Comparison of ENCODE assay signal across 9 mouse cellular contexts in genomic region chr9:78395244-78395629, GRCm38 (mm10). TPM values are rescaled to one million over a fixed set of nuclear protein-coding genes. Genes with fewer than 3 reads are reported as not detected.
DNase-seq lines count a peak whose midpoint lies in the region; ATAC-seq and TF ChIP-seq lines count a peak whose summit lies in the region.
"Had no signal": no experiment of that assay in that cellular context is flagged by ENCODE, and none has a peak within 500 bp of the region (broad histone marks: within the 10 kb centered on the region; RNA-seq: fewer than 3 reads in every experiment).

No protein-coding gene starts in this region.

- peaks cover 12% of the 10 kb centered on the region for H3K27me3 ChIP-seq in spleen, adult 2 months (ENCODE audit: control insufficient read depth, insufficient read depth, low read length)
- H3K27me3 ChIP-seq in forebrain, postnatal 0 days (ENCODE audit: insufficient read depth, low read length) = peaks cover 44% of the 10 kb centered on the region
- H3K27me3 ChIP-seq in liver, embryonic 12.5 days (replicated peaks) = peaks cover 90% of the 10 kb centered on the region
- peaks cover 34% of the 10 kb centered on the region for H3K27me3 ChIP-seq in stomach, embryonic 16.5 days (ENCODE audit: control insufficient read depth, insufficient read depth, low read length)

- H3K4me3 ChIP-seq in spleen, adult 2 months (ENCODE audit: extremely low read depth, insufficient read depth, insufficient read length) = peak overlapping the region; percentile 58; the same call in 1 of the 2 replicates
- peak overlapping the region; percentile 37 for H3K4me3 ChIP-seq in forebrain, postnatal 0 days (ENCODE audit: low read depth, low read length)
- H3K4me3 ChIP-seq in liver, embryonic 12.5 days = peak overlapping the region; percentile 45
- H3K4me3 ChIP-seq in stomach, embryonic 16.5 days (replicated peaks; ENCODE audit: low read length) = peak overlapping the region; percentile 49

- TF ChIP-seq POLR2A in spleen, adult 2 months (IDR thresholded peaks at IDR 0.05; ENCODE audit: low read depth, low read length) = no peak

- ATAC-seq in forebrain, postnatal 0 days = no peak; the same call in 1 of the 2 replicates
- ATAC-seq in liver, embryonic 12.5 days = no peak
- ATAC-seq in stomach, embryonic 16.5 days (ENCODE audit: insufficient read depth, low FRiP score) = no peak

- no peak for DNase-seq in spleen, adult 2 months (ENCODE audit: low read depth in 1 of 2, low spot score in 2 of 2)
- no peak for DNase-seq in spleen, adult 12 weeks (ENCODE audit: low spot score)
- no peak for DNase-seq in forebrain, postnatal 0 days
- DNase-seq in cerebellum, adult 8-10 months = no peak
- DNase-seq in spleen, postnatal 36 days (ENCODE audit: low spot score in 2 of 2) = no peak

- H3K27ac ChIP-seq in spleen, adult 2 months (ENCODE audit: insufficient read depth, low read length) = no peak overlapping the region
- H3K27ac ChIP-seq in forebrain, postnatal 0 days (ENCODE audit: low read depth, low read length) = no peak overlapping the region
- H3K27ac ChIP-seq in liver, embryonic 12.5 days = no peak overlapping the region
- no peak overlapping the region for H3K27ac ChIP-seq in stomach, embryonic 16.5 days (ENCODE audit: low read length)
- H3K27ac ChIP-seq: liver, embryonic 14.5 days had no signal

- WGBS in spleen, adult 2 months = 40% methylated on average over 11 of the region's 11 CpGs
- WGBS in forebrain, postnatal 0 days = 38% methylated on average over 11 of the region's 11 CpGs
- 27% methylated on average over 11 of the region's 11 CpGs for WGBS in liver, embryonic 12.5 days (ENCODE audit: insufficient replicate concordance)
- WGBS in stomach, embryonic 16.5 days = 30% methylated on average over 11 of the region's 11 CpGs

- H3K4me2 ChIP-seq in forebrain, postnatal 0 days (ENCODE audit: low read depth) = peak overlapping the region; percentile 49
- H3K4me2 ChIP-seq in liver, embryonic 12.5 days = peak overlapping the region; percentile 59
- H3K4me2 ChIP-seq in stomach, embryonic 16.5 days (ENCODE audit: low read depth, low read length) = peak overlapping the region; percentile 70

- no peak overlapping the region for H3K9ac ChIP-seq in forebrain, postnatal 0 days
- no peak overlapping the region for H3K9ac ChIP-seq in liver, embryonic 12.5 days
- no peak overlapping the region for H3K9ac ChIP-seq in stomach, embryonic 16.5 days (ENCODE audit: low read length)
- H3K9ac ChIP-seq: liver, embryonic 14.5 days had no signal

- peaks cover 8% of the 10 kb centered on the region for H3K4me1 ChIP-seq in spleen, adult 2 months (ENCODE audit: control insufficient read depth, insufficient read depth, insufficient read length)
- no peaks in the 10 kb centered on the region for H3K4me1 ChIP-seq in forebrain, postnatal 0 days (ENCODE audit: insufficient read depth)
- H3K4me1 ChIP-seq in liver, embryonic 12.5 days = peaks cover 10% of the 10 kb centered on the region
- H3K4me1 ChIP-seq in stomach, embryonic 16.5 days (ENCODE audit: control insufficient read depth, insufficient read depth, low read length) = peaks cover 4% of the 10 kb centered on the region

- no peak for TF ChIP-seq CTCF in spleen, adult 2 months (IDR thresholded peaks at IDR 0.05; ENCODE audit: extremely low read depth, insufficient read depth, insufficient read length, insufficient replicate concordance)
- no peak for TF ChIP-seq CTCF in forebrain, postnatal 0 days (IDR thresholded peaks at IDR 0.05; ENCODE audit: low read depth)

- H3K9me3 ChIP-seq in forebrain, postnatal 0 days (ENCODE audit: low read length) = no peaks in the 10 kb centered on the region
- no peaks in the 10 kb centered on the region for H3K9me3 ChIP-seq in liver, embryonic 12.5 days (replicated peaks)
- no peaks in the 10 kb centered on the region for H3K9me3 ChIP-seq in stomach, embryonic 16.5 days (replicated peaks; ENCODE audit: control insufficient read depth, low read length)

- no peaks in the 10 kb centered on the region for H3K36me3 ChIP-seq in spleen, adult 2 months (ENCODE audit: control insufficient read depth, insufficient read depth, low read length)
- no peaks in the 10 kb centered on the region for H3K36me3 ChIP-seq in forebrain, postnatal 0 days (ENCODE audit: insufficient read depth)
- no peaks in the 10 kb centered on the region for H3K36me3 ChIP-seq in liver, embryonic 12.5 days
- no peaks in the 10 kb centered on the region for H3K36me3 ChIP-seq in stomach, embryonic 16.5 days (ENCODE audit: control insufficient read depth, insufficient read depth, low read length)

RNA-seq across cellular contexts. Expression of gene Ddx43, which starts 0.3 kb away (rescaled TPM):
- 0.12 and 0.15 TPM in 2 replicates for polyA plus RNA-seq in spleen, adult 2 months (2012; rRNA removed)
- total RNA-seq in forebrain, postnatal 0 days (2014; rRNA removed) = 0.33 and 0.85 TPM in 2 replicates
- 0.23 and 0.29 TPM in 2 replicates for polyA plus RNA-seq in forebrain, postnatal 0 days (2015; fragmentation: Nextera tagmentation; extraction: Ambion mirVana)
- polyA plus RNA-seq in liver, embryonic 12.5 days (2016; fragmentation: Nextera tagmentation; extraction: Ambion mirVana) = not detected in 2 replicates
- polyA plus RNA-seq in stomach, embryonic 16.5 days (2015; fragmentation: Nextera tagmentation; extraction: Ambion mirVana) = 0.14 and 0.15 TPM in 2 replicates
- polyA plus RNA-seq: gonadal fat pad, adult 2 months had no signal

RNA-seq across cellular contexts. Expression of gene Ooep, which starts 16.7 kb away (rescaled TPM):
- polyA plus RNA-seq in spleen, adult 2 months (2012; rRNA removed) = not detected in 2 replicates
- 3.5 and 5.1 TPM in 2 replicates for total RNA-seq in forebrain, postnatal 0 days (2014; rRNA removed)
- polyA plus RNA-seq in forebrain, postnatal 0 days (2015; fragmentation: Nextera tagmentation; extraction: Ambion mirVana) = 4.2 and 5.2 TPM in 2 replicates
- polyA plus RNA-seq in liver, embryonic 12.5 days (2016; fragmentation: Nextera tagmentation; extraction: Ambion mirVana) = 0.13 TPM in 1 of 2 replicates, not detected in the other
- polyA plus RNA-seq in stomach, embryonic 16.5 days (2015; fragmentation: Nextera tagmentation; extraction: Ambion mirVana) = 0.55 and 0.75 TPM in 2 replicates
- polyA plus RNA-seq: gonadal fat pad, adult 2 months had no signal

RNA-seq across cellular contexts. Expression of gene Dppa5a, which starts 27.3 kb away (rescaled TPM):
- polyA plus RNA-seq in spleen, adult 2 months (2012; rRNA removed) = not detected in 2 replicates
- total RNA-seq in forebrain, postnatal 0 days (2014; rRNA removed) = 2.2 and 3.3 TPM in 2 replicates
- polyA plus RNA-seq in forebrain, postnatal 0 days (2015; fragmentation: Nextera tagmentation; extraction: Ambion mirVana) = 4.9 and 6.9 TPM in 2 replicates
- not detected in 2 replicates for polyA plus RNA-seq in liver, embryonic 12.5 days (2016; fragmentation: Nextera tagmentation; extraction: Ambion mirVana)
- 0.23 TPM in 1 of 2 replicates, not detected in the other for polyA plus RNA-seq in stomach, embryonic 16.5 days (2015; fragmentation: Nextera tagmentation; extraction: Ambion mirVana)
- polyA plus RNA-seq: gonadal fat pad, adult 2 months; liver, embryonic 14.5 days had no signal

RNA-seq across cellular contexts. Expression of gene Gsta2, which starts 39.6 kb away (rescaled TPM):
- polyA plus RNA-seq in spleen, adult 2 months (2012; rRNA removed) = 0.15 TPM in 1 of 2 replicates, not detected in the other
- not detected in 2 replicates for total RNA-seq in forebrain, postnatal 0 days (2014; rRNA removed)
- polyA plus RNA-seq in forebrain, postnatal 0 days (2015; fragmentation: Nextera tagmentation; extraction: Ambion mirVana) = not detected in 2 replicates
- 0.18 TPM in 1 of 2 replicates, not detected in the other for polyA plus RNA-seq in liver, embryonic 12.5 days (2016; fragmentation: Nextera tagmentation; extraction: Ambion mirVana)
- 31.3 and 32.1 TPM in 2 replicates for polyA plus RNA-seq in stomach, embryonic 16.5 days (2015; fragmentation: Nextera tagmentation; extraction: Ambion mirVana)

RNA-seq across cellular contexts. Expression of gene Cgas, which starts 47.8 kb away (rescaled TPM):
- polyA plus RNA-seq in spleen, adult 2 months (2012; rRNA removed) = 0.79 and 0.99 TPM in 2 replicates
- 0.85 and 0.90 TPM in 2 replicates for total RNA-seq in forebrain, postnatal 0 days (2014; rRNA removed)
- polyA plus RNA-seq in forebrain, postnatal 0 days (2015; fragmentation: Nextera tagmentation; extraction: Ambion mirVana) = 0.33 and 0.47 TPM in 2 replicates
- polyA plus RNA-seq in liver, embryonic 12.5 days (2016; fragmentation: Nextera tagmentation; extraction: Ambion mirVana) = 1.4 and 1.5 TPM in 2 replicates
- 2.2 and 2.9 TPM in 2 replicates for polyA plus RNA-seq in stomach, embryonic 16.5 days (2015; fragmentation: Nextera tagmentation; extraction: Ambion mirVana)
